Mouse (Mus musculus): ENCODE data around the gene Dock2.
A peak's percentile ranks its signal among the peaks of the same experiment; 100 is the strongest.

Dock2 gene

GRCm38 (mm10) chr11:34769946-34770345, 13.7 kb downstream of the Dock2 start:
- DNase-seq (ENCODE audit: low spot score in 2 of 2) = no peak

DNA sequence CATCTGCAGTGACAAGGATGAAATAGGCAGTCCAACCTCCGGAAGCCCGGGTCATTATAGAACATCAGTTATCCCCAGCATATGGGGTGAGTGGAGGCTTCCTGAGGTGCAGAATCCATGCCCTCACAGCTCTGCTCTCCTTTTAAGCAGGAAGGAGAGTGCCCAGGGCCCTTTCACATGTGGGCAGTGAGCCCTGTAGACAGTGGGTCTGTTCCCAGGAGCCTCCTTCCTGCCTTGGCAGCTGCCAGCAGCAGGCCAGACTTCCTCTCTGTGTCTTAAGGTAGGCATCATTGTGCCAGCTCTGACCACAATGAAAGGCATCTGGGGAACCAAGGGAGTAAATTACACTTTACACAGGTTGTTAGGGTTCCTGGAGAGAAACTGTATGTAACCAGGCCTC, 14.3 kb downstream of the Dock2 start:
- DNase-seq (ENCODE audit: low spot score in 2 of 2) = no peak

DNA sequence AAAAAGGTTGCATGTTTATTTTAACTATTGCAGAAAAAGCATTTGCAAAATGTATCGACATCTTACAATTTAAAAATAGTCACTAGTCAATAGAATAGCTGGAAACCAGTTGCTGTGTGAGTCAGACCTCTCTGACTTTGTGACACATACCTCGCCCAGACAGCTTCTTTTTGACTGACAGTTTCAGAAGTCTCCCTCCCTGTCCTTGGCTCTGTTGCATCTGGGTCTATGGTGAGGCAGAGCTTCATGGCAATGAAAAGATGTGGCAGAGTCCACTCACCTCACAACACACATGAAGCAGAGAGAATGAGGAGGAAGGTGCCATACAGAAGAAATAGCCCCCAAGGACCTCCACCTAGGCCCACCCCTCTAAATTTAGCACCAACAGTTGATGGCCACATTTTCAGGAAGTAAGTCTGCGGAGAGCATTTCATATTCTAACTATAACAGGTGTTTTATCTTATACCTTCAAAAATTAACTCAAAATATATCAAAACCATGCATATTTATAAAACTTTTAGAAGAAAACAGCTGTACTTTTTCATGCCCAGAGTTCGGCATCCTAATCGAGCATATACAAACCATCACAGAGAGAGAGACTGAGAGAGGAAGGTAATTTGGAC, 19.8 kb downstream of the Dock2 start:
- peak; percentile 36 to 52 for DNase-seq (ENCODE audit: low spot score in 2 of 2)

- DNase-seq (ENCODE audit: low spot score in 2 of 2) = no peak
These were observed 21.0 kb downstream of the Dock2 start for GRCm38 (mm10) chr11:34762570-34763127.

DNA sequence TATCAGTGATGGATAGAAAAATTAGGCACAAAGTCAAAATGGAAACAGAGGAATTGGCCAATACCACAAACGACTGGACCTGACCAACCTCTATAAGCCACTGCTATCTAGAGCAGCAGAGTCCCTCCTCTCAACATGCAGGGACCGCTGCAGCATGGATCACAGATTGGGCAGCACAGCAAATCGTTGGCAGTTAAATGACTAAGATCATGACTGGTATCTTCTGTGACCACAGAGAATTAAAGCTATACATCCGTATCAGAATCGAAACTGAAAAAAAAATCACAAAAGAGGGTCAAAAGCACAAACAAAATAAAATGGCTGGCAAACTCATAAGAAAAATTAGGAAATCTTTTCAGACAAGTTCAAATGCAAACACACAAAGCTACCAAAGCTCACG, 21.6 kb downstream of the Dock2 start:
- no peak for DNase-seq (ENCODE audit: low spot score in 2 of 2)

DNA sequence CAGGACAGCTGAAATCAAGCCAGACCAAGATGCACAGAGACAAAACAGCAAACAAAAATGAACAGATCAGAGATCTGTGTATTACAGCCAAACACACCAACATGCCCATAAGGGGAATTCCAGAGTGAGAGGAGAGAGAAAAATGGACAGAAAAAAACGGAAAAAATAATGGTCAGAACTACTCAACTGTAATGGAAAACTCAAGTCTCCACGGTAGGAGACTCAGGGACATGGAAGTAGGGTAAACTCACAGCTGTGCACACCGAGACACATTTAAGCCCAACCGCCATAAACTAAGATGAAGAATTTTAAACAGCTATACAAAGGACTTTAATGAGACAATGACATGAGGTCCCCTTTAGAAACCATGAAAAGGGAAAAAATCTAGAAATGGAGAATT, 24.1 kb downstream of the Dock2 start:
- DNase-seq (ENCODE audit: low spot score in 2 of 2) = no peak

- DNase-seq (ENCODE audit: low spot score in 2 of 2) = no peak
These were observed 42.6 kb downstream of the Dock2 start for GRCm38 (mm10) chr11:34741081-34741480.

- DNase-seq (ENCODE audit: low spot score in 2 of 2) = no peak
These were observed 43.9 kb downstream of the Dock2 start for GRCm38 (mm10) chr11:34739816-34740215.

- DNase-seq (ENCODE audit: low spot score in 2 of 2) = no peak
These were observed 44.7 kb downstream of the Dock2 start for GRCm38 (mm10) chr11:34738945-34739344.

DNA sequence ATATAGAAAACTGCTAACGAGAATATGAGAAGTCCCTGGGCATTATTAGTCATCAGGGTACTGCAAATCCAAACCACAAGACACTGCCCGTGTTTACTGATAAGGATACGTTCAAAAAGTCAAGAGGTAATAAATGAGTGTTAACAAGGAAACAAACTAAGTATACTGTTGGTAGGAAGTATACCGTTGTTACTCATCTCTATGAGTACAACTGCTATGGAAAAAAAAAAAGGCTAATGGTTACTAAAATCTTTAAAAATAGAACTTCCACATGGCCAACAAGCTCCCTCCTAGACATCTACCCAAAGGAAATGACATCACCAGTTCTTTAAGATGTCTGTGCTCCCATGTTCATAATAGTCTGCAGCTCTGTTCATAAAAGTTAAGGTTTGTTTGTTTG, 46.5 kb downstream of the Dock2 start:
- no peak for DNase-seq (ENCODE audit: low spot score in 2 of 2)

GRCm38 (mm10) chr11:34734033-34734432, 49.7 kb downstream of the Dock2 start:
- no peak for DNase-seq (ENCODE audit: low spot score in 2 of 2)

- DNase-seq (ENCODE audit: low spot score in 2 of 2) = no peak
These were observed 56.2 kb downstream of the Dock2 start for GRCm38 (mm10) chr11:34727467-34727866.

GRCm38 (mm10) chr11:34726699-34727347, 56.9 kb downstream of the Dock2 start:
- DNase-seq (ENCODE audit: low spot score in 2 of 2) = no peak

DNA sequence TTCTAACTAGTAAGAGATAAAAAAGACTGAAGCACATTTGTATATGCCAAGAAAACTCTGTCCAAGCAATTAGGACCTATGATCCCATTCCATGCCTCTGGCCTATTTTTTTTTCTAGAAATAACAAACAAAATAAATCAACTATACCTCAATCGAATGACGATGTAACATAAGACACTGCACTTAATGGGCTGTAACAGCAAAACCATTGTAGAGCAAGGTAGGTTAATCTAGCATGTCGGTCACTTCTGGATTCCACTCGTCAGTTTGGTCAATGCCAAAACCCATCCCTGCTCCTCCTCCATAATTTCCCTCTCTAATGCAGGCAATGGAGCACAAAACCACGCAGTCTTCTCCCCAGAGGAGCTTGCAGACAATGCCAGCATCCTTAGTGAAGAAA, 70.3 kb downstream of the Dock2 start:
- DNase-seq (ENCODE audit: low spot score in 2 of 2) = no peak

DNA sequence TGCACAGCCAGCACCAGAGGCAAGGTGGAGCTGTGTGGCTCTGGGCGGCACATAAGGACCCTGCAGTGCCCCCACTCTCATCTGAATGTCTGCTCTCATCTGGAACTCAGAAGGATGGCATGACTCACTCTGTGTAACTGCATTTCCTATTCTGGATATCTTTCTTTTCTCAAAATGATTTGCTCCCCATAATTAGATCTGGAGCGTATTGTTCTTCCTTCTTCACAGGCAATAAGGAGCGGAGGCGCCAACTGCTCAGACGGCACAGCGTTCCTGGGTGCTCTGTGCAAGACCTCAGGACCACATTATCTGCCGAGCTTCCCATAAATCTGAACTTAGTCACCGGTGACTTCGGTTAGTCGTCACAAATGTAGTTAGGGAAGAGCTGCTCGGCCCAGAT, 75.4 kb downstream of the Dock2 start:
- DNase-seq (ENCODE audit: low spot score in 2 of 2) = no peak

DNA sequence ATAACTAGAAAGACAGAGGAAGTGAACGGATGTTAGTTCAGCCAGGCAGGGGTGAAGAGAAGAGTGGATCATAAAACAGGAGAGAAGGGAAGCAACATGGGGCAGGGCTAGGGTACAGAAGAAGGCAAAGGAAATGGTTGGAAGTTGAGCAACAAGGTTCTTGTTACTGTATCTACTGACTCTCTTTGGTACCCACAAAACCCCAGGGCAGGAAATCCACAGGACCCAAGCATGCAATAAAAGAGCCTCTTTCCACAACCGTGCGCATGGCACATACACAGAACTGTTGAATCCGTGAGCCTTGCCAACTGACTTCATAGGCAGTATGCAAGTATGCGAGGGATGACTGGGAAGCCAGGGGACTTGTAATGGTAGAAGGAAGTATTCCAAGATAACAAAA, 76.3 kb downstream of the Dock2 start:
- DNase-seq (ENCODE audit: low spot score in 2 of 2) = no peak

- no peak for DNase-seq (ENCODE audit: low spot score in 2 of 2)
These were observed 78.6 kb downstream of the Dock2 start for GRCm38 (mm10) chr11:34705108-34705446.

DNA sequence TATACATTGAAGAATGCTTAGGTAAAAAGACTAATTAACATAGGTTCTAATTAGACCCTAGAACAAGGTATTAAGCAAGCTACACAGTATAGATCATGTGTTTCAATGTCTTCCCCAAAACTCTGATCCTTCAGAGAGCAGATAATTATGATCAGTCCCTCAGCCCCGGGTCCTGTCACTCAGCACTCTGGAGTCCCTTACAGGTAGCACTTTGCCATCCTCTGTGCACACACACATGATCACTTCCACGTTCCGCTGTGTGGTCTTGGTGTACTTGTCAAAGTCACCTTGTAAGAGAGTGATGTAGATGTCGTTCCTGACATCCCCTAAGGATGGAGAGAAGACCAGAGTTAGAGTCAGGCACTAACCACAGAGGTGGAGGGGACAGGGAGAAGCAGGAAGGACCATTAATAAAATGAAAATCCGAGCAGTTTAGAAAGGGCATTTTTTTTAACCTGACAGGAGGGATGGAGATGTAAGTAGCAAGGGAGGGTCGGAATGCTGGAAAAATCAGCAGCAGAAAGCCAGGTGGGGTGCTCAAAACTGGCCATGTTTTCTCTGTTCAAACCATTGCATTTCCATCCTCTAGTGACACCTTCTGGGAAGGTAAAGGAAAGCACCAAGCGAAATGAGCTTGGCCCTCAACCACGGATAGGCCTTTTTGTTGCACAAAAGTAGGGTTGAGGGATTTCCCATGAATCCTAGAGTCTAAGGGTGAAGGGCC, 79.1 kb downstream of the Dock2 start:
- no peak for DNase-seq (ENCODE audit: low spot score in 2 of 2)

DNA sequence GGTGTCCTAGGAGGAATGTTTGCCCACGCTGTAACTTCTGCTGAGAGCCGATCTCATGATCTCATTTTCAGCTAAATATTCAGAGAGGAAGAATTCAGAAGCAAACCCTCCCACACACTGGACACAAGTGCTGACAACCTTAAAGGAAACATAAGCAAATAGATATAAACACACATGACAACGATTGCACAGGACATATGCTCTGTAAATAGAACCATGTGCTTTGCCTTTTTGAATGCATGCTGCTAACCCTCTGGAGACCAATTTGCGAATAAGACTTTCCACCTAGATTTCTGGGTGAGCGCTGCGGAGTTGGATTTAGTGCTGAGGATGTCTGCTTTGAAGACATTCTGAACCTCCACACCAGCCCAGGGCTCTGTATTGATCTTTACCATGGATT, 79.8 kb downstream of the Dock2 start:
- no peak for DNase-seq (ENCODE audit: low spot score in 2 of 2)

DNA sequence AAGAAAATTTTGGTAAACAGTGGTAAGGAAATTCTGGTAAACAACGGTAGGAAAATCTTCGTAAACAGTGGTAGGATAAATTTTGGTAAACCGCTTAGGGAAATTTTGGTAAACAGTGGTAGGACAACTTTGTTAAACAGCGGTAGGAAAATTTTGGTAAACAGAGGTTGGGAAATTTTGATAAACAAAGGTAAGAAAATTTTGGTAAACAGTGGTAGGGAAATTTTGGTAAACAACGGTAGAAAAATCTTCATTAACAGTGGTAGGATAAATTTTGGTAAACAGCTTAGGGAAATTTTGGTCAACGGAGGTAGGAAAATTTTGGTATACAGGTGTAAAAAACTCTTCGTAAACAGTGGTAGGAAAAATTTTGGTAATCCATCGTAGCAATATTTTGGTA, 101.9 kb downstream of the Dock2 start:
- no peak for DNase-seq (ENCODE audit: low spot score in 2 of 2)

DNA sequence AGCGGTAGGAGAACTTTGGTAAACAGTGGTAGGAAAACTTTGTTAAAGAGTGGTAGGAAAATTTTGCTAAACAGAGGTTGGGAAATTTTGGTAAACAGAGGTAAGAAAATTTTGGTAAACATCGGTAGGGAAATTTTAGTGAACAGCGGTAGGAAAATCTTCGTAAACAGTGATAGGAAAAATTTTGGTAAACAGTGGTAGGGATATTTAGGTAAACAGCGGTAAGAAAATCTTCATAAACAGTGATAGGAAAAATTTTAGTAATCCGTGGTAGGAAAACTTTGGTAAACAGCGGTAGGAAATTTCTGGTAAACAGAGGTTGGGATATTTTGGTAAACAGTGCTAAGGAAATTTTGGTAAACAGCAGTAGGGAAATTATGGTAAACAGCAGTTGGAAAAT, 239.1 kb downstream of the Dock2 start:
- DNase-seq (ENCODE audit: low spot score in 2 of 2) = no peak

- DNase-seq (ENCODE audit: low spot score in 2 of 2) = no peak
These were observed 251.6 kb downstream of the Dock2 start for GRCm38 (mm10) chr11:34532131-34532530.

DNA sequence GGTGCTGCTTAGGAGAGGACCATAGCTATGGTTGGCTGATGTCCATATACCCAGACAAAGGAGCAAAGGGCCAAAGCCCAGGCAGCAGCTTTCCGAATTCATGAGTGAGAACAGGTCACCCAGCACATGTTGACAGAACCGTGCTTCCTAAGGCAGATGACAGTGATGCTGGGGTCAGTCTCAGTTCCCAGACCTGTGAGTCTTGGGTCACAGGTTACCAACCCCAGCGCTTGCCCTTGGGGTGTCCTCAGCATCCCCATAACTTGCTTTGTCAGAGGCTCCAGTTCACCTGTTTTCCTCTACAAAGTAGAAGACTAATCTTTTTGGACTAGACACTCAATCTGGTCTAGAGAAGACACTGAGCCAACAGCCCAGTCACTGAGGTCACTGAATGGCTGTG, 252.7 kb downstream of the Dock2 start:
- no peak for DNase-seq (ENCODE audit: low spot score in 2 of 2)

All from natural killer cell, adult 2 months (primary cell).